Mouse (Mus musculus) E14TG2a.4 (cell line): ENCODE results near the gene Odf2l.

Experiments used
- H3K27me3 ChIP-seq: 2 replicates; pipeline ENCODE4 v1.6.1; 2014; ENCODE audit warnings: low read length, control low read depth; ENCODE audit not compliant: insufficient read depth
- H3K36me3 ChIP-seq: 2 replicates; pipeline ENCODE4 v1.6.1; 2014; ENCODE audit warnings: low read length, control low read depth; ENCODE audit not compliant: insufficient read depth
- H3K4me1 ChIP-seq: replicated peaks from 2 replicates; pipeline ENCODE4 v1.6.1; 2014; ENCODE audit warnings: low read depth, low read length, control low read depth
- H3K4me3 ChIP-seq: replicated peaks from 2 replicates; pipeline ENCODE4 v1.5.1; 2014; ENCODE audit warnings: mild to moderate bottlenecking, low read length
- H3K9me3 ChIP-seq: 2 replicates; pipeline ENCODE4 v1.6.1; 2014; ENCODE audit warnings: low read length, control low read depth
- CTCF ChIP-seq: conservative IDR thresholded peaks from 2 replicates; pipeline ENCODE4 v1.5.1; 2014; ENCODE audit warnings: low read length
- NANOG ChIP-seq: IDR thresholded peaks from 2 replicates; pipeline ENCODE4 v1.6.1; 2014; ENCODE audit warnings: borderline replicate concordance, low read length, mixed read lengths
- POU5F1 ChIP-seq: IDR thresholded peaks from 2 replicates; pipeline ENCODE4 v1.6.1; 2014; ENCODE audit warnings: low read length, borderline replicate concordance

Gene Odf2l

DNA sequence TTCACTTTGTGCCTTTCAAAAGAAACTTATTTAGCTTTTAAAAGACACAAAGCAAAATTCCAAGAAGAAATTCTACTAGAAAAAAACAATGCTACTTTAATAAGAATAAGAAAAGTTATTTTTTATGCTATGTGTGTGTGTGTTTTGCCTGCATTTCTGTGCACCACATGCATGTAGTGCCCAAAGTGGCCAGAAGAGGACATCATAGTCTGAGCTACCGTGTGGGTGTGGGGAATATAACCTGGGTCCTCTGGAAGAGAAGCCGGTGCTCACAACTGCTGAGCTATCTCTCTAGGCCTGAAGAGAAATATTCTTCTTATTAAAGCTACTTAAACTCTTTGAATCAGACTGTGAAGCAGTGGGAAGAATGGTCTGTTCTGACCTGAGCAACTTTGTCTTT is 29.1 kb downstream of the Odf2l start:
- TF ChIP-seq NANOG (no peak), CTCF (peak; percentile 38), POU5F1 (no peak)
- no peaks in the 10 kb centered on the region for H3K9me3 ChIP-seq
- H3K4me1 ChIP-seq, result peaks cover 6% of the 10 kb centered on the region; the same call in 1 of the 2 replicates
- H3K36me3 ChIP-seq, result 0 out of 2 replicates have a peak, but pooled peaks cover 8% of the 10 kb centered on the region
- H3K4me3 ChIP-seq, result no peak overlapping the region
- no peaks in the 10 kb centered on the region for H3K27me3 ChIP-seq

GRCm38 (mm10) chr3:145147952-145148351 is 29.6 kb downstream of the Odf2l start:
- TF ChIP-seq CTCF, result no peak
- no peak for TF ChIP-seq POU5F1
- TF ChIP-seq NANOG, result no peak
- Histone ChIP-seq H3K36me3 (0 out of 2 replicates have a peak, but pooled peaks cover 8% of the 10 kb centered on the region), H3K27me3 (no peaks in the 10 kb centered on the region), H3K4me3 (no peak overlapping the region), H3K4me1 (peaks cover 7% of the 10 kb centered on the region; the same call in 1 of the 2 replicates), H3K9me3 (no peaks in the 10 kb centered on the region)

DNA sequence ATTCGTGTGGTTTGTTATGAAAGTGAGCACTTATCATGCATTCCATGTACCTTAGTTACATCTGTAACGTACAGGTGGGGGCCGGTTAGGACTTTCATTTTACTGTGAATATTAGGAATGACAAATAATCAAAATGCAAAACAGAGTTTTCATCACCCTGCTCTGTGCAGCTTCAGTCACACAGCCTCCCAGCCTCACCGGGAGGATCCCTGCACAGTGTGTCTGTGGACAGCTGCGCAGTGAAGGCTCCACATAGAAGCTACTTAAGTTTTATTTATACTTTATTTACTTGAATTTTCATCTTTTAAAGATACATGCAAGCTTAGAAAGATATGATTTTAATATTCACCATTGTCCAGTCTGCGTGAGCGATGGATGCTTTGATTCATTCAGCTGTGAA is 32.7 kb downstream of the Odf2l start:
- Histone ChIP-seq H3K4me3 (no peak overlapping the region), H3K9me3 (no peaks in the 10 kb centered on the region), H3K4me1 (peaks cover 7% of the 10 kb centered on the region; the same call in 1 of the 2 replicates), H3K27me3 (no peaks in the 10 kb centered on the region), H3K36me3 (0 out of 2 replicates have a peak, but pooled peaks cover 8% of the 10 kb centered on the region)
- TF ChIP-seq POU5F1, result no peak
- no peak for TF ChIP-seq NANOG

GRCm38 (mm10) chr3:145151933-145152332 is 33.5 kb downstream of the Odf2l start:
- TF ChIP-seq CTCF, result no peak
- no peaks in the 10 kb centered on the region for H3K27me3 ChIP-seq

DNA sequence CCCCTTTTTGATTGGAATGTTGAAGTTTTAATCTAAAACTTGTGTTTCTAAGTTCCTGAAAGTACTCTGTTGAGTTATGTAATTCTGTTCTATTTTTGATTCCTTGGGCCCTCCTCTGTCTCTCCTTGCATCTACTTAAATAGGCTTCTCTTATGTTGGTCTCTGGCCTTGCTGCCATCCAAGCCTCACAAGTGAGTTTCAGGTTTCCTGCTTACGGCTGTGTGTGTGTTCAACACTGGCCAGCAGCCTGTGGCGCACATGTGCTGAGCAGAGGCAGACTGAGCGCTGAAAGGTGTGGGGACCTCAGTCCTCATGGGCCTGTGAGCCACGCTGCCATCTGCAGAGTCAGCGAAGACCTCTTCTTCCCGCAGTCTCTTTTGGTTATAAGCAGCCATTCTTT is 38.5 kb downstream of the Odf2l start:
- H3K27me3 ChIP-seq, result no peaks in the 10 kb centered on the region
- peaks cover 7% of the 10 kb centered on the region; the same call in 1 of the 2 replicates for H3K4me1 ChIP-seq
- no peak overlapping the region for H3K4me3 ChIP-seq
- H3K9me3 ChIP-seq, result no peaks in the 10 kb centered on the region
- TF ChIP-seq CTCF, result no peak
- no peak for TF ChIP-seq NANOG
- TF ChIP-seq POU5F1, result no peak
- H3K36me3 ChIP-seq, result no peaks in the 10 kb centered on the region

More at GRCm38 (mm10) chr3:145151933-145152332, 33.5 kb downstream of the Odf2l start:
- H3K4me1 ChIP-seq, result peaks cover 7% of the 10 kb centered on the region; the same call in 1 of the 2 replicates
- no peaks in the 10 kb centered on the region for H3K9me3 ChIP-seq
- H3K36me3 ChIP-seq, result 0 out of 2 replicates have a peak, but pooled peaks cover 8% of the 10 kb centered on the region
- H3K4me3 ChIP-seq, result no peak overlapping the region

DNA sequence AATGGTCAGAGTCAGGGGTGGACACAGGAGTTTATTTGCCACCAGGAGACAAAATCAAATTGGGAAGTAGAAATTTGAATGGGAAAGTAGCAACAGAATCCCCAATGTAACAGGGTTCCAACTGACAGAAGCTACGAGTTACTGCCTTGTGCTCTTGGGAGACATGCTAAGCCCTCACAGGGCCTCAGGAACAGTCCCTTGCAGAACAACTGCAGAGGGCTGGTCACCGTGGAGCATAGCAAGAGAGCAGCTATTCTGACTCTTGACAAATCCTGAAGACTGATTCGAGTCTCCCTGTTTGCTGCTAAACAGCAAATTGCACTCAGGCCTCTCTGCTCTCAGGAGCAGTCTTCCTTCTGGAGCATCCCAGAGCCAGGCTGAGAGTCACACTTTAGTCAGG is 40.1 kb downstream of the Odf2l start:
- Histone ChIP-seq H3K4me3 (no peak overlapping the region), H3K4me1 (no peaks in the 10 kb centered on the region), H3K36me3 (no peaks in the 10 kb centered on the region), H3K27me3 (no peaks in the 10 kb centered on the region), H3K9me3 (no peaks in the 10 kb centered on the region)
- TF ChIP-seq POU5F1, result no peak
- TF ChIP-seq NANOG, result no peak
- TF ChIP-seq CTCF, result no peak

DNA sequence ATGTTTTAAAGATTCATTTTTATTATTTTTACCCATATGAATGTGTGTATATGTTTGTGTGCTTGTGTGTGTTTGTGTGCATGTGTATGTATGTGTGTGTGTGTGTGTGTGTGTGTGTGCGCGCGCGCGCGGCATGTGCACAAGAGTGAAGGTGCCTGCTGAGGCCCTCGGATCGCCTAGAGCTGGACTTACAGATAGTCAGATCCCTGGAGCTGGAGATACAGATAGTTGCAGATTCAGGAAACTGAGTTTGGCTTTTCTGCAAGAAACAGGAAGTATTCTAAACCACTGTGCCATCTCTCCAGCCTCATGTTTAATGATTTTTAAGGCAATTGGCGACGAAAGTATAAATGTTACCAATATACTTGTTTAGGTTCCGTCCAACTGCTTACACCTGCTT is 48.4 kb downstream of the Odf2l start:
- H3K4me3 ChIP-seq, result no peak overlapping the region
- TF ChIP-seq POU5F1, result no peak
- no peak for TF ChIP-seq NANOG
- TF ChIP-seq CTCF, result no peak
- H3K9me3 ChIP-seq, result no peaks in the 10 kb centered on the region
- no peaks in the 10 kb centered on the region for H3K36me3 ChIP-seq
- H3K27me3 ChIP-seq, result no peaks in the 10 kb centered on the region
- H3K4me1 ChIP-seq, result no peaks in the 10 kb centered on the region

- Histone ChIP-seq H3K9me3 (no peaks in the 10 kb centered on the region), H3K4me3 (no peak overlapping the region), H3K36me3 (no peaks in the 10 kb centered on the region), H3K4me1 (no peaks in the 10 kb centered on the region), H3K27me3 (no peaks in the 10 kb centered on the region)
- no peak for TF ChIP-seq POU5F1
- TF ChIP-seq NANOG, result no peak
- TF ChIP-seq CTCF, result no peak
These were observed 49.4 kb downstream of the Odf2l start for GRCm38 (mm10) chr3:145167766-145168165.
